Mouse (Mus musculus) regulatory T cell (primary cell): ENCODE results near the gene Cacna2d3.

Experiments
- in situ Hi-C: fragments of 300-600 bp; cut with MboI, MseI; formaldehyde crosslinking; loops from one replicate; pipeline ENCODE4 v1.15.1; 2025; ENCODE audit warnings: high pct_unique_total_duplicates

Cacna2d3 gene

DNA sequence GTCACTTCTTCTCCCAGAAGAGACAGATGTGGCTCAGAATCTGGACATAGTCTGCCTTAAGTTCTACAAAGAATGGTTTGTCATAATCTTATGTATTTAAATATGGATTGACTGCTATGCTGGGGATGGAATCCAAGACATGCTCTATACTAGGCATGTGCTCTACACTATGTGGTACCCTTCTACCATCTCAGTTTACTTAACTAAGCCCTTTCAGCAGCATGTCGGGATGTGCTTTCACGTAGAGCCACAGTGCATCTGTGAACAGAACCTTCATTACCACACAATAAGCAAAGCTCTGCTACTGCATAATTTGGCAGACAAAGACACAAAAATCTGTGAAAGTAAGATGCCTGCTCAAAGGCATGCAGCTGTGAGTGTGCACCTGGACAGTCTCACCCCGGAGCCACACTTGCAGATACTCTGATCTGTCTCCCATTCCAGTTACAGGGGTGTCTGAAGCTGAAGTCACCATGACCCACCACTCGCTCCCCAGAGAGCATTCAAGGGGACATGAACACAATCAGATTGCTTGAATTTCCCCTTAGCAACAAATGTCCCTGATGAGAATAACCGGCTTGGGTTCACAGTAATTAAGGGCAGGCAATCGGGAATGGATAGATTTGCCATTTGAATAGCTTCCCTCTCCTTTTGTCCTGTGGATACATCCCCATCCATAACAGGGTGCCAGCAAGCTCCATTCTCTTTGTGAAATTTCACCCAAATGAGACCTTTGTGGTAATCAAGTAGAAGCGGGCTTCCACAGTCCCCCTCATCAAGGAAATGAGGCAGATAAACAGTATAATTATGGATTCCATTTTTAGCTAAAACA, 773.4 kb downstream of the Cacna2d3 start:
- in situ Hi-C loops, result no loop called here

DNA sequence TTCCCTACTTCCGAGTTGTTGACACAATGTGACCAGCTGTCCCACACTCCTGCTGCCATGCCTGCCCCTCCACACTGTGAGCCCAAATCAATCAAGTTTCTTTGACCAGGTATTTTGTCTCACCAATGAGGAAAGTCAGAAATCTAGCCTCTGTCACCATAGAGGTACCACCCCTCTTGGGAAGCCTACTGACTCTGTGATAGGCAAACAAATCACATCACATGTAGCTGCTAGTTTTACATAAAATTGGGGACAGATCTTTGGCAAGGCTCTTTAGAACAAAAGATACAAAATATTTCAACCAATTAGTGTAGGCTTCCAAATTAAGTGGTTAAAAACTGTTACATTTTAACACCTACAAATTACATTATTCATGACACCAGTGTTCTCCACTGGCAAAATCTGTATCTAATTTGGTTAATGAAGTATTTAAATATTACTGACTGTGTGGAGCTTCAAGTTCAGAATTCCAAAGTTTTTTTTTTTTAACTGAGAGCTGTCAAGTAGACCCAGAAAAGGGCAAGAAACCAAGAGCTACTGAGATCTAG, 788.8 kb downstream of the Cacna2d3 start:
- in situ Hi-C loops, result no loop called here

DNA sequence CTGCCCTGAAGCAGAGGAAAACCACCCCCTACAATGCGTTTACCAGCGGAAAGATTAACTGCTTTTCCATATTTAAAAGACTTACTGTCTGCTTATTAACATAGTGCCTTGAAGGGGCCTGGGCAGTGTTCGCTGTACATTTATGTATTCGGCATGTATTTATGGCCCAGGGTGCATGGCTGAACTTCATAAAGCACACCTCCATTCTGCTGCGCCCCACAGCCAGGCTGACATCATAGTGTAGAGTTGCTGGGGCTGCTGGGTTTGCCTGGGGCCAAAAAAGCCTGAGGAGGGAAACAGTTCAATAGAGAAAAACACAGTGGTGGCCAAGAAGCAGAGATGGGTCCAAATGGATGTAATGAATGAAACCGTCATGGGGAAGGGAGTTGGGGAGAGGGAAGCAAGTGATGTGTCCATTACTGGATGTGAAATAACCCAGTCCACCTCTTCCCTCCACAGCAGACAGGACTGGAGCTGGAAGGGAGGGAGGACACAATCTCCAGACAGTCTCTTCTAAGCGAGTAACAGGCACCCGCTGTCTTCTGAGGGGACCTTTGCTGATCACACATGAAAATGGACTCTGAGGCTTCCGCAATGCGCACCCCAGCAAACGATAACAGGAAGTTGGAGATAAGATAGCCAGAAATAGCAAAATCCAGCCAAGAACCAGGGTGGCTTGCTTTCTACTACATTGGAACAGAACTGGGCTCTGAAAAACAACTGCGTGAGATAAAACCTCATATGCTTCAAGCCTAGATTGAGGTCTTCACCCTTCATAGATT, 798.3 kb downstream of the Cacna2d3 start:
- in situ Hi-C loops, result no loop called here

DNA sequence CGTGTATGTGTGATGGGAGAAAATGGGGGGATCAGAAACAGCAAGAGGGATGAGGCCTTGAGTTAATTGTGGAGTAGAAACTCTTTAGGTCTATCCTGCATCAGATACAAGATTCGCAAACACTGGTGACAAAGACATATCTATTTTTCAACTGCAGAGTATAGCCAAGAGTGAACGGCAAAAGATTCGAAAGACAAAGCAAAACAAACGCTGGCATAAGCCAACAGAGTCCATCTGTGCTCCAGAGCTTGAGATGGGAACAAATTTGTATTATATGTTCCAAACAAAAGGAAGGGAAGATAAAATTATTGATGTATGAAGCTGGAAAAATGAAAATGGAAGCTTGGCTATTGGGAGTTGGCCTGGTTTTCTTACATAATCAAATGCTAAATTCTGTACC, 802.8 kb downstream of the Cacna2d3 start:
- in situ Hi-C loops, result no loop called here

DNA sequence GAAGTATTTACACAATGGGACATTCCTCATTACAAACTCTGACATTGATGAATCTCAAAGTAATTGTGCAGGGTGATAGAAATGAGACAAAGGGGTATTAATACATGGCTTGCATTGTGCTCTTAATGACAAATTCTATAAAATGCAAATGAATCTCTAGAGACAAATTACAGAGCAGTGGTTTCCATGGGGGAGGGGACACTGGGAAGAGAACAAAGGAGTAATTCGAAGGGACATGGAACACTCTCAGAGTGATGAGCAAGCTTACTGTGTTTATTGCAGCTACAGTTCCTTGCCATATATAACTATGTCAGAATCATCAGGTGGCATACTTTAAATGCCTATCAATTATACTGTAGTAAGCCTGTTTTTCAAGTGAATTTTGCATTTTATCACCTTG, 806.7 kb downstream of the Cacna2d3 start:
- in situ Hi-C loops, result no loop called here

DNA sequence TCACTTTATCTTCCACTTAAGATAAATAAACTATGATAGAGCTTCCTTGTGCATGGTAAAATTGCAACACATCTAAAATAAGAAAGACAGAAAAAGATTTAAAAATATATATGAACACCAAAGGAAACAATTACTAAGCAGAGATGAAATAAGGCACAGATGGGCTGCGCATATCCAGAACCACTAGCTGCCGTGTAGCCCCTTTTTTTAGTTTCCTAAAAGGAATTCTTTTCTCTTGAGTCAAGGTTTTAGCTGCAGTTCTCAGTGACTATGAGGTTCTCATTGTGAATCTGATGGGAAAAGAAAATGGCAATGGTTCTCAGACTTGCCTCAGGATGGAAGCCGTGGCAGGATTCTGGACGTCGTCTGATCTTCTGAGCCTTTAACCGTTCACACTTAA, 814.0 kb downstream of the Cacna2d3 start:
- in situ Hi-C loops, result no loop called here

DNA sequence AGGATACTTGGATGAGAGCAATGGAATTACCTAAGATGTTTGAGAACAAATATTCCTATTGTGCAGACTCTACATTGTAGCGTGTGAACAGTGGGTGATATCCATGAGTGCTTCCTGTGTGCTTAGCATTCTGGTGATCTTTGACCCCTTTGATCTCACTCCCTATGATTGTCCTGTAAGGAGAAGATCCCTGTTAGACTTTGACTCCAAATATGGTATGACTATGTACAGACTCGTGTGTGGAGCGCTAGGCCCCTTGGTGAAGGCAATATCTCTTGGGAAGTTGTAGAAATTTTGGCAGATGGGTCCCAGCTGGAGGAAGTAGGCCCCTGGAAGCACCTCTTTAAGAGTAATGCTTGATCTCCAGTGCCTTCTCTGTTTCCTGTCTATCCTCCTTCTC, 829.1 kb downstream of the Cacna2d3 start:
- in situ Hi-C loops, result no loop called here

DNA sequence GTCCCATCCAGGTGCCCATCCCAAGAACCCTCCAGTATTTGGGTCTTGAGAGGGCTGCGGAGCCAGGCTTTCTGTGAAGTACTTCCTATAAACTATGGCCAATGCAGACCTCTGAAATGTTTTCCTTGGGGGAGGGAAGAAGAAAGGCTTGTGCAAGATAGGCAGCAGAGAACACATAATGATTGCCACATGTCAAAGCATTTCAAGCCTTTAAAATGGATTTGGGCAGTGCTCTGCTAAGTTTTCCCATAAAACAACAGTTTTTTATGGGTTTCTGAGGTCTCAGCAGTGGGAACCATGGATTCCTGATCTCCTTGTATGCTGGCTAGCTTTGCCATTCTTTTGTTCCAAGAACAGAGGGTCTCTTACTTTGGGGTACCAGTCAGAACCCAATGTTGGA, 834.3 kb downstream of the Cacna2d3 start:
- in situ Hi-C loops, result no loop called here

DNA sequence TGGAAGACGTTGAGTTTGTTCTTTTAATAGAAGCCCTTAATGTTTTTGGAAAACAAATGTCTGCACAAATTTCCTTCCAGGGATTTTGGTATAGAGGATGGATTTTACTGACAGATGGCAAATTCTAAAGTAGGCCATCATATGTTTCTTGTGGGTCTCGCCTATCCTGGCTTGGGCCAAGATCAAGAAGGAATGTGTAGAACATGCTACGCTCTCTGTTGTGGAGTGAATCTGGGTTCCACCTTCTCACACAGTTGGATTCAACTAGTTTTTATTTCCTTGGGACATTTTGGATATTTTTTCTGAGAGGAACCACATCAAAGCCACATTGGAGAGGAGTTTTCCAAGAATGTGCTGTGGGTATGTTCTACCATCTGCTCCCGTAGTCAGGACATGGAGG, 835.0 kb downstream of the Cacna2d3 start:
- in situ Hi-C loops, result no loop called here

DNA sequence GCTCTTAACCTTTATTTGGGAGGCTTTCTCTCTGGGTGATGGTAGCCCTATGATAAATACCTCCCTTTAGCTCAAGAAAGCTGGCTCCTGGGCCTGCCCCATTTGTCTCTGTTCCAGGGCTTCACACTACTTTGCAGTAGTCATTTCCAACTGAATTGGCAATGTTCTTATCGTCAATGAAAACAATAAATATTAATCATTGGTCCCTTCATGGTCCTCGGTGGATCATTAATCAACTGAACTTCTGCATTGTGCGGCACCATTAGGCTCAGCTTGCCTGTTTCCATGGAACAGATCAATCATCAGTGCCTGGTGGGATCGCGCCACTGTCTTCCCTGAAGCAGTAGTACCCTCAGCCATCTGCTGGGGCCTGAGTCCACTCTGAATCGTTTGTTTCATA, 850.7 kb downstream of the Cacna2d3 start:
- in situ Hi-C loops, result no loop called here

DNA sequence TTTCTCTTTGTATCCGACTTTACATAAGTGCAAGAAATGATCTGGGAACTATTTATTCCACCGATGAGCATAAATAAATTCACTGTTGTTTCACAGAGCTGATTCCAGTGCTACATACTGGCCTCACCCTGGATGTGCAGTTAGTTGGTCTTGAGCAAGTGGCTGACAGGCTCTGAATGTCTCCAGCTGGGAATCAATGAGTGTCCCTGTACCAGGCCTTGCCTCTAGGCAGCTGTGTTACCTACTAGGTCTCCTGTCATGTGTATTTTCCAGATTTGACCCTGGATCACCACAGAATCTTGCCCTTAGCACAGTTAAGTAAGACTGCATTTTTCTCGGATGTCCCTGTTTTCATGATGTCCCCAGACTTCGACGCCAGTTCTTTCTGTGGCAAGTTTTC, 851.3 kb downstream of the Cacna2d3 start:
- in situ Hi-C loops, result no loop called here

DNA sequence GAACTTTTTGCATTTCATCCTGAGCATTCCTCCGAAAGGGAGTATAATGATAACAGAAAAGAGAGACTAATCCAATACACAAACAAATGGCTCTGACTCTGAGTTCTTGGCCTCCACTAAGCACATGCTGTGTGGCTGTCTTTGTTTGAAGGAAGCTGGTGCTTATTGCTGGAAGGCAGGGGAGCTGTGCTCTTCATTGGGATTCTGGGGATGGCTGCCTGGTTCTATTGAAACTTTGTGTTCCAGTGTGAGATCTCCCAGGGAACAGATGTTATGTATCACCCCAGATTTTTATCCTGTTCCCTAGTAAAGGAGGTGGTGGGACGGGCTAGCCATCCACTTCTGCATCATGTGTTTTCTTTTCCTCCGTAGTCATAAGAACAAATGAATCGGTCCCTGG, 856.7 kb downstream of the Cacna2d3 start:
- in situ Hi-C loops, result no loop called here

DNA sequence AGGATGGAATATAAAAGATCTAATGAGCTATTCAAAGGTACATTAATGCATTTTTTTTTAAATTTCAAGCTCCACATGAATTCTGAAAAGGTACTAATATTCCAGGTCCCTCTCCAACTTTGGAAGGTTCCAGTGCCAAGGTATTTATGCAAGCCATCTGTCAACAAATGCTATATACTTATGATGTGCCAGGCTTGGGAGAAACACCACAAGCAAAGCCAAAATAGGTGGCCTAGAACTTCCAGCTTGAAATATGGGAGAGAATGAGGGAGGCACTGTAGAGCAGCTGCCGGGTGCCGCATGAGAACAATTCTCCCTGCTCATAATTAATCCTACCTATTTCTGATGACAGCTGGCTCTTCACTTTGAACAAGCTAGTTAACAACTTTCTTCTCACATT, 860.5 kb downstream of the Cacna2d3 start:
- in situ Hi-C loops, result no loop called here
